Mouse (Mus musculus) lung, postnatal 4 days (tissue): ENCODE data around the gene Dnajb4.
"Not testable (repeated sequence)": the region's sequence is repeated elsewhere in the genome, so short reads cannot be mapped to it uniquely, and the experiment has no call there.

Source experiments
- DNase-seq, 2 experiments: peaks; one replicate each; pipeline ENCODE4 v3.0.0; 2021

The Dnajb4 gene

GRCm38 (mm10) chr3:152142989-152143695 lies 67.0 kb downstream of the Dnajb4 start:
- no peak for DNase-seq

DNA sequence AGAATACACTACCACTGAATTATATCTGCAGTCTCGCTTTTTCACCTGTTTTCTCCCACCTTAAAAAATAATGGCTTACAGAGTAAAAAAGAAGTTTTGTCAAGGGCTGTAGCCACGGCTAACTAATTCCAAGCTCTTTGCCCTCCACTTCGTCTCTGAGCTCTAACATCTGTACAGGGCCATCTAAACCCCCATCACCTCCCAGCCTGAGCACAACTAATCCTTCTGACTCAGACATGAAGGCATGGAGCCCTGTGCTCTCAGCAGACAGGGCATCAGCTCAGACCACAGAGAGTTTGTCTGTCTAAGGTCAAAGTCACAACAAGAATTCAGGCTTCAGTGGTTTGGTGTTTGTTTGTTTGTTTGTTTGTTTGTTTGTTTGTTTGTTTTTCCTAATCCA lies 68.0 kb downstream of the Dnajb4 start:
- DNase-seq = no peak

GRCm38 (mm10) chr3:152139308-152139707 lies 70.8 kb downstream of the Dnajb4 start:
- not testable (repeated sequence) for DNase-seq

GRCm38 (mm10) chr3:152136106-152136505 lies 74.0 kb downstream of the Dnajb4 start:
- DNase-seq = not testable (repeated sequence)

DNA sequence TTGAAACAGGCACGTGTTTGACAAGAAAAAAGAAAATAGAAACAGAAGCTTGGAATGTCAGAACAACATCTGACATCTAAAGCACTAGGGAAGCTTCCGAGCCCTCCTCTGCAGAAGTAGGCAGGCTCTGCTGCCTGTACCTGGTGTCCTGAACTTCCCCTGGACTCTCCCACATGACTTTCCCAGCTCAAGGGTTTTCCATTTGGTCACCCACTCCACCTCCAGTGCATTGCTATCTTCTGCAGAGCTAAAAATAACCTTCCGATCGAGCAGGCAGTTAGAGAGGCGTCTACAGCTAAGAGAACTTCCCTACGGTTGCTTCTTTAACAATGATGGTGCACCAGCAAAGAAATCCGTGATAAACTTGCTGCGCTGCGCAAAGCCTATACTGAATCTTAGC lies 76.5 kb downstream of the Dnajb4 start:
- DNase-seq = peak in 1 of 2 experiments; percentile 29

DNA sequence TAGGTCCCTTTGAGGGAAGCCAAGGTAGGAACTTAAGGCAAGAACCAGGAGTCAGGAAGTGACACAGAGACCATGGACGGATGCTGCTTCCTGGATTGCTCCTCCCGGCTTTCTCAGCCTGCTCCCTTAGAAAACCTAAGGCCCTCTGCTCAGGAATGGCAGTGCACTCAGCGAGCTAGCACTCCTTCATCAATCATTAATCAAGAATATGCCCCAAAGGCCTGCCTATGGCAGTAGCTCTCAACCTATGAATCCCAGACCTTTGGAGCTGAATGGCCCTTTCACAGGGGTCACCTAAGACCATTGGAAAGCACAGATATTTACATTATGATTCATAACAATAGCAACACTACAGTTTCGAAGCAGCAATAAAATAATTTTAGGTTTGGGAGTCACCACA lies 79.1 kb downstream of the Dnajb4 start:
- no peak for DNase-seq

DNA sequence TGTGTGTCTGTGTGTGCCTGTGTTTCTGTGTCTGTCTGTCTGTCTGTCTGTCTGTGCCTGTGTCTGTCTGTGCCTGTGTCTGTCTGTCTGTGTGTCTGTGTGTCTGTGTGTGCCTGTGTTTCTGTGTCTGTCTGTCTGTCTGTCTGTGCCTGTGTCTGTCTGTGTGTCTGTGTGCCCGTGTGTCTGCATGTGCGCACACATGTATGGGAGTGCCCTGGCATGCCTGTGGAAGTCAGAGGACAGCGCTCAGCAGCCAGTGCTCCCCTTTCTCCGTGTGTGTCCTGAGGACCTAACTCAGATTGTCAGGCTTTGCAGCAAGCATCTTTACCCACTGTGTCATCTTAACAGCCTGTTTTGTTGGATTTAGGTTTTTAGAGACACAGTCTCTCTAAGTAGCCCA lies 80.7 kb downstream of the Dnajb4 start:
- not testable (repeated sequence) for DNase-seq

GRCm38 (mm10) chr3:152128631-152129030 lies 81.5 kb downstream of the Dnajb4 start:
- DNase-seq = no peak
